Mouse (Mus musculus): ENCODE results near the gene Tomm6. TPM values are rescaled to one million over a fixed set of nuclear protein-coding genes. Genes with fewer than 3 reads are reported as not detected.
A peak's percentile ranks its signal among the peaks of the same experiment; 100 is the strongest.

Tomm6 gene
- total and polyA plus RNA-seq, 3 experiments: 66.5 to 577 TPM; not detected in 1

GRCm38 (mm10) chr17:47688608-47689575, 706 bp upstream of the Tomm6 start, which contains the start of gene Frs3 (continued):
- TF ChIP-seq E2F4 (IDR thresholded peaks at IDR 0.05; ENCODE audit: borderline replicate concordance, low read depth, low read length): no peak
- no peak for TF ChIP-seq CHD2 (IDR thresholded peaks at IDR 0.05; ENCODE audit: low read length)
- no peak for TF ChIP-seq TBP (IDR thresholded peaks at IDR 0.05; ENCODE audit: low read depth, low read length)
- no peak for TF ChIP-seq POLR2AphosphoS2 (IDR thresholded peaks at IDR 0.05; ENCODE audit: low read length)
- TF ChIP-seq MAFK (IDR thresholded peaks at IDR 0.05; ENCODE audit: borderline replicate concordance, low read depth, low read length): no peak

DNA sequence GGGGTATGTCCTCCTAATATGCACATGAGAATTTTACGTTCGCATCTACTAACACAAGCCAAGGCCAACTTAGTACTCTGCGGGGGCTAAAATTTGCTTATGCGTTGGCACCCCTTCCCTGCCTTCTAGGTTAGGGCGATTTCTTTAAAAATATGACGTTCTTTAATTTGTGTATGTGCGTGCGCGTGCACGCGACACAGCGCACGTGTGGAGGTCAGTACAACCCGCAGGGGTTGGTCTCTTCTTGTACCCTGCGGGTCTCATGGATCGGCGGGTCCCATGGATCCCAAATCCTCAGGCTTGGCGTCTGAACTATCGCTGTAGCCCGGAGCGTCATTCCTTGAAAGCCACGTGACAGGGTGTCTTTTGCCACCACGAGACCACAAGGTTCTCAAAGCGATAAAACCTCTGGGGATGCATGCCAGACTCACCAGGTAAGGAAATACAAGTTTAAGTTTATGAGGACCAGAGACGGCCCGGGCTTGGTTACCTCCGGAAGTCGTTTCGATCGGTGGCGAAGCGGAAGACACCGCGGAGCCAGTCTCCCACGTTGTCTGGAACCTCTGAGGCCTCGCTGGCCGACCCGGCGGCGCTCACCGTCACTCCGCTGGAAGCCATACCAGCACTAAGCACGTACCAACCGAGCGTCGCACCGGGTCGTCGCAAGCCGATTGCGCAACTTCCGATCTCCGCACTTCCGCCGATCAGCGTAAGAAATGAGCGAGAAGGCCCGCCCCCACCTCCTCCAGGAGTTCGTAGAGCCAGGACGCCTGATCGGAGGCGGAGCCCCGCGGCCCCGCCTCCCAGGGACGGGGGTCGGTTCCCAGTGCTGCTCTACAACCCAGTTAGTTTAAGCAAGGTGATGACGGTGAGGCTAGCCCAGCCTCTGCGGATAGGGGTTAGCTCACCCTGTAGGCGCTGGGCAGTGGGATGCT, 510 bp downstream of the Tomm6 start:
- peaks cover 0 to 5% of the 10 kb centered on the region in 2 experiments; a peak in 2 of 4 replicates for H3K4me1 ChIP-seq (ENCODE audit: control insufficient read depth in 1 of 2, insufficient read depth in 2 of 2, low read length in 2 of 2)
- H3K36me3 ChIP-seq (ENCODE audit: control insufficient read depth in 1 of 2, insufficient read depth in 2 of 2, low read length in 2 of 2): peaks cover 4% of the 10 kb centered on the region in 2 experiments
- no peak; the same call in 1 of the 2 replicates for TF ChIP-seq JUND (IDR thresholded peaks at IDR 0.05; ENCODE audit: low read depth, low read length)
- peak; percentile 86 for TF ChIP-seq POLR2AphosphoS2 (IDR thresholded peaks at IDR 0.05; ENCODE audit: low read length)
- no peak for TF ChIP-seq ZNF384 (IDR thresholded peaks at IDR 0.05; ENCODE audit: low read depth, low read length)
- peak; percentile 29; the same call in 1 of the 2 replicates for TF ChIP-seq ZC3H11A (IDR thresholded peaks at IDR 0.05; ENCODE audit: low read depth, low read length)
- peak; percentile 87; the same call in 1 of the 2 replicates for TF ChIP-seq ZMIZ1 (IDR thresholded peaks at IDR 0.05; ENCODE audit: low read depth, low read length)
- peak; percentile 96 for TF ChIP-seq NELFE (IDR thresholded peaks at IDR 0.05; ENCODE audit: low read depth, low read length)
- TF ChIP-seq KAT2A (conservative IDR thresholded peaks at IDR 0.05; ENCODE audit: low read depth, low read length): peak; percentile 76
- TF ChIP-seq USF1 (IDR thresholded peaks at IDR 0.05; ENCODE audit: low read depth, low read length): peak; percentile 87
- TF ChIP-seq TBP (IDR thresholded peaks at IDR 0.05; ENCODE audit: low read depth, low read length): peak; percentile 87
- peak; percentile 96 for TF ChIP-seq SIN3A (IDR thresholded peaks at IDR 0.05; ENCODE audit: low read length)
- TF ChIP-seq E2F4 (IDR thresholded peaks at IDR 0.05; ENCODE audit: borderline replicate concordance, low read depth, low read length): no peak
- no peak for TF ChIP-seq MEF2A (IDR thresholded peaks at IDR 0.05; ENCODE audit: extremely low read depth, insufficient replicate concordance, low read depth, low read length, poor library complexity, severe bottlenecking)
- peak; percentile 80 for TF ChIP-seq ELF1 (IDR thresholded peaks at IDR 0.05; ENCODE audit: low read depth, low read length)
- TF ChIP-seq MYB (IDR thresholded peaks at IDR 0.05; ENCODE audit: low read depth, low read length): no peak
- no peak for TF ChIP-seq MAFK (IDR thresholded peaks at IDR 0.05; ENCODE audit: borderline replicate concordance, low read depth, low read length)
- peak; percentile 82; the same call in 1 of the 2 replicates for TF ChIP-seq POLR2AphosphoS5 (IDR thresholded peaks at IDR 0.05; ENCODE audit: borderline replicate concordance, low read depth, low read length)
- peak; percentile 44; the same call in 1 of the 2 replicates for TF ChIP-seq ETS1 (IDR thresholded peaks at IDR 0.05; ENCODE audit: low read depth, low read length)
- TF ChIP-seq NRF1 (IDR thresholded peaks at IDR 0.05; ENCODE audit: insufficient read depth, low read depth, low read length, poor library complexity, severe bottlenecking): peak; percentile 45; the same call in 1 of the 2 replicates
- TF ChIP-seq GABPA (IDR thresholded peaks at IDR 0.05; ENCODE audit: low read depth, low read length): no peak
- TF ChIP-seq ZKSCAN1 (IDR thresholded peaks at IDR 0.05; ENCODE audit: low read depth, low read length): no peak
- no peak for TF ChIP-seq RAD21 (IDR thresholded peaks at IDR 0.05; ENCODE audit: low read depth, low read length)
- TF ChIP-seq TAL1 (IDR thresholded peaks at IDR 0.05; ENCODE audit: low read length): no peak
- TF ChIP-seq CHD2 (IDR thresholded peaks at IDR 0.05; ENCODE audit: low read length): no peak
- TF ChIP-seq GATA1 (IDR thresholded peaks at IDR 0.05; ENCODE audit: low read depth, low read length): no peak
- TF ChIP-seq CTCF (IDR thresholded peaks at IDR 0.05 in 2 of 3, conservative IDR thresholded peaks at IDR 0.05 in 1 of 3; ENCODE audit: control insufficient read depth in 1 of 3, insufficient read depth in 1 of 3, low read depth in 2 of 3, low read length in 3 of 3, poor library complexity in 1 of 3, severe bottlenecking in 1 of 3): no peak
- no peak for TF ChIP-seq RCOR1 (IDR thresholded peaks at IDR 0.05; ENCODE audit: low read depth, low read length)
- TF ChIP-seq MAZ (IDR thresholded peaks at IDR 0.05; ENCODE audit: low read depth, low read length): peak; percentile 86
- TF ChIP-seq SMC3 (IDR thresholded peaks at IDR 0.05; ENCODE audit: low read depth, low read length): no peak
- TF ChIP-seq TCF12 (IDR thresholded peaks at IDR 0.05; ENCODE audit: low read depth, low read length): peak; percentile 68; the same call in 1 of the 2 replicates

More for the DNA sequence above, 510 bp downstream of the Tomm6 start:
- DNase-seq (ENCODE audit: low read depth, low spot score): peak; percentile 99
- H3K27ac ChIP-seq (ENCODE audit: control insufficient read depth, low read depth, low read length): peak overlapping the region; percentile 81
- H3K9me3 ChIP-seq (replicated peaks; ENCODE audit: insufficient read depth, low read length): no peaks in the 10 kb centered on the region
- peak overlapping the region; percentile 88 for H3K9ac ChIP-seq (ENCODE audit: control insufficient read depth, low read depth, low read length, poor library complexity, severe bottlenecking)
- no peaks in the 10 kb centered on the region for H3K27me3 ChIP-seq (ENCODE audit: control insufficient read depth in 1 of 2, insufficient read depth in 2 of 2, low read length in 2 of 2)
- peak overlapping the region; percentile 88 to 89 for H3K4me3 ChIP-seq (ENCODE audit: control insufficient read depth in 1 of 2, insufficient read depth in 1 of 2, low read depth in 2 of 2, low read length in 2 of 2)
- peaks cover 15% of the 10 kb centered on the region for H3K79me2 ChIP-seq (ENCODE audit: control insufficient read depth, insufficient read depth, low read length, poor library complexity)
